Mouse (Mus musculus) spleen, adult 2 months (tissue): ENCODE data around the gene Fnbp4.

Experiments used
- CTCF ChIP-seq: fragments of 200-500 bp; IDR thresholded peaks from 2 replicates; pipeline ENCODE4 v1.5.1; 2011; ENCODE audit warnings: mild to moderate bottlenecking, inconsistent platforms; ENCODE audit not compliant: insufficient read depth, insufficient read length, insufficient replicate concordance; ENCODE audit errors: extremely low read depth
- POLR2A ChIP-seq: fragments of 200-500 bp; IDR thresholded peaks from 2 replicates; pipeline ENCODE4 v1.6.1; 2011; ENCODE audit warnings: low read depth, low read length, inconsistent platforms

- TF ChIP-seq CTCF (no peak), POLR2A (no peak)
Observed at GRCm38 (mm10) chr2:90747131-90747530, 2.0 kb downstream of the Fnbp4 start.
